Mouse (Mus musculus) intestine, postnatal 0 days (tissue): ENCODE measurements around the gene Lhx2. TPM values are rescaled to one million over a fixed set of nuclear protein-coding genes. Genes with fewer than 3 reads are reported as not detected.

ENCODE experiments used
- ATAC-seq: fragments of 200-750 bp; cut with Nextera tagmentation; 2 replicates; pipeline ENCODE4 v1.8.0; 2017; ENCODE audit warnings: mild to moderate bottlenecking, moderate TSS enrichment, moderate library complexity
- H3K27ac ChIP-seq: fragments of 300-500 bp; sonication (generic); 2 replicates; pipeline ENCODE4 v1.5.1; 2014; ENCODE audit warnings: mild to moderate bottlenecking, low read depth, low read length, moderate library complexity
- H3K27me3 ChIP-seq: fragments of 300-500 bp; sonication (generic); replicated peaks from 2 replicates; pipeline ENCODE4 v1.6.1; 2014; ENCODE audit warnings: low read length, mixed read lengths; ENCODE audit not compliant: control insufficient read depth, insufficient read depth
- H3K36me3 ChIP-seq: fragments of 300-500 bp; sonication (generic); 2 replicates; pipeline ENCODE4 v1.6.1; 2014; ENCODE audit warnings: mild to moderate bottlenecking, moderate library complexity; ENCODE audit not compliant: control insufficient read depth, insufficient read depth
- H3K4me1 ChIP-seq: fragments of 300-500 bp; sonication (generic); replicated peaks from 2 replicates; pipeline ENCODE4 v1.6.1; 2014; ENCODE audit warnings: antibody characterized with exemption, low read length, mixed read lengths; ENCODE audit not compliant: control insufficient read depth, insufficient read depth
- H3K4me2 ChIP-seq: fragments of 300-500 bp; sonication (generic); replicated peaks from 2 replicates; pipeline ENCODE4 v1.6.1; 2014; ENCODE audit warnings: low read depth, mild to moderate bottlenecking, moderate library complexity
- H3K4me3 ChIP-seq: fragments of 300-500 bp; sonication (generic); 2 replicates; pipeline ENCODE4 v1.5.1; 2014; ENCODE audit warnings: low read depth, low read length
- H3K9ac ChIP-seq: fragments of 300-500 bp; sonication (generic); 2 replicates; pipeline ENCODE4 v1.6.1; 2014; ENCODE audit warnings: mild to moderate bottlenecking, low read depth, low read length
- H3K9me3 ChIP-seq: fragments of 300-500 bp; sonication (generic); 2 replicates; pipeline ENCODE4 v1.6.1; 2016; ENCODE audit warnings: mixed run types; ENCODE audit not compliant: control insufficient read depth
- CTCF ChIP-seq: sonication (generic); IDR thresholded peaks from 2 replicates; pipeline ENCODE4 v1.5.1; 2016; ENCODE audit warnings: low read depth, mild to moderate bottlenecking, control low read depth, antibody characterized with exemption, moderate library complexity
- WGBS: fragments of 180-500 bp; shearing (Covaris S2); extraction: QIAGEN DNeasy Blood & Tissue Kit; methylation state at CpG from one replicate; pipeline ENCODE4 v1.1.7; 2014; 5-methylcytosine and 5-hydroxymethylcytosine counted together
- polyA plus RNA-seq: library from polyadenylated mRNA; unstranded; fragments of >200 nt; fragmentation: Nextera tagmentation; extraction: Ambion mirVana; gene quantifications from 2 replicates; pipeline ENCODE4 v1.2.1, GENCODE M21; 2015

The Lhx2 gene
- polyA plus RNA-seq, 1 experiment from 2014 or later = not detected

- Histone ChIP-seq H3K4me2 (no peak overlapping the region; the same call in 1 of the 2 replicates), H3K27me3 (peaks cover 93% of the 10 kb centered on the region), H3K36me3 (no peaks in the 10 kb centered on the region), H3K9ac (no peak overlapping the region), H3K4me1 (no peaks in the 10 kb centered on the region), H3K9me3 (no peaks in the 10 kb centered on the region), H3K4me3 (no peak overlapping the region), H3K27ac (no peak overlapping the region)
- TF ChIP-seq CTCF = no peak
- 0 out of 2 replicates have a peak, but pooled peaks have one; percentile 19 for ATAC-seq
- WGBS = 2% methylated on average over 33 of the region's 35 CpGs
Observed at GRCm38 (mm10) chr2:38357294-38358246, 18.5 kb downstream of the Lhx2 start.

GRCm38 (mm10) chr2:38358611-38359010 is 19.5 kb downstream of the Lhx2 start:
- Histone ChIP-seq H3K9ac (no peak overlapping the region), H3K4me2 (no peak overlapping the region), H3K27me3 (peaks cover 91% of the 10 kb centered on the region), H3K9me3 (no peaks in the 10 kb centered on the region), H3K4me3 (no peak overlapping the region), H3K4me1 (no peaks in the 10 kb centered on the region), H3K36me3 (no peaks in the 10 kb centered on the region), H3K27ac (no peak overlapping the region)
- no peak for ATAC-seq
- WGBS = 2% methylated on average over 3 of the region's 3 CpGs
- TF ChIP-seq CTCF = no peak

GRCm38 (mm10) chr2:38359186-38359585 is 20.1 kb downstream of the Lhx2 start:
- no peaks in the 10 kb centered on the region for H3K9me3 ChIP-seq
- 2% methylated on average over 10 of the region's 10 CpGs for WGBS
- no peak for TF ChIP-seq CTCF
- H3K36me3 ChIP-seq = no peaks in the 10 kb centered on the region
- no peak overlapping the region for H3K4me2 ChIP-seq
- H3K4me3 ChIP-seq = no peak overlapping the region
- H3K4me1 ChIP-seq = no peaks in the 10 kb centered on the region
- no peak for ATAC-seq
- H3K27ac ChIP-seq = no peak overlapping the region
- no peak overlapping the region for H3K9ac ChIP-seq
- H3K27me3 ChIP-seq = peaks cover 90% of the 10 kb centered on the region

DNA sequence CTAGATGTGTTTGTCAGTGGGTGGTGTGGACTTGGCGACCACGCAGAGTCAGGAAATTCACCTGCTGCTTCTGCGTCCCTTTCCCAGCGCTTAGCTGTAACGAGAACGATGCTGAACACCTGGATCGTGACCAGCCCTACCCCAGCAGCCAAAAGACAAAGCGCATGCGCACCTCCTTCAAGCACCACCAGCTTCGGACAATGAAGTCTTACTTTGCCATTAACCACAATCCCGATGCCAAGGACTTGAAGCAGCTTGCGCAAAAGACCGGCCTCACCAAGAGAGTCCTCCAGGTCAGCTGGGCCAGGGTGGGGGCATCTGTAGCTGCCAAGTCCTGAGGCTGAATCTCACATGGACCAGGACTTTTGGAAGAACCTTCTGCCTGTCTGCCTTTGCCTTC is 20.7 kb downstream of the Lhx2 start:
- Histone ChIP-seq H3K9ac (no peak overlapping the region), H3K27ac (no peak overlapping the region), H3K27me3 (peaks cover 91% of the 10 kb centered on the region), H3K9me3 (no peaks in the 10 kb centered on the region), H3K4me2 (no peak overlapping the region), H3K36me3 (no peaks in the 10 kb centered on the region), H3K4me3 (no peak overlapping the region), H3K4me1 (no peaks in the 10 kb centered on the region)
- no peak for TF ChIP-seq CTCF
- no peak for ATAC-seq
- WGBS = 5% methylated on average over 13 of the region's 13 CpGs

GRCm38 (mm10) chr2:38366222-38366621 is 27.1 kb downstream of the Lhx2 start:
- H3K36me3 ChIP-seq = no peaks in the 10 kb centered on the region
- WGBS = 42% methylated on average over 7 of the region's 7 CpGs
- H3K27ac ChIP-seq = no peak overlapping the region
- no peak for ATAC-seq
- H3K9me3 ChIP-seq = no peaks in the 10 kb centered on the region
- peaks cover 83% of the 10 kb centered on the region for H3K27me3 ChIP-seq
- no peak for TF ChIP-seq CTCF
- no peaks in the 10 kb centered on the region for H3K4me1 ChIP-seq
- H3K9ac ChIP-seq = no peak overlapping the region
- no peak overlapping the region for H3K4me3 ChIP-seq
- no peak overlapping the region for H3K4me2 ChIP-seq

- H3K27me3 ChIP-seq = peaks cover 75% of the 10 kb centered on the region
- no peaks in the 10 kb centered on the region for H3K4me1 ChIP-seq
- no peaks in the 10 kb centered on the region for H3K9me3 ChIP-seq
- WGBS = 6% methylated on average over 9 of the region's 9 CpGs
- no peak overlapping the region for H3K4me3 ChIP-seq
- no peak for ATAC-seq
- H3K36me3 ChIP-seq = no peaks in the 10 kb centered on the region
- no peak overlapping the region for H3K9ac ChIP-seq
- no peak overlapping the region for H3K27ac ChIP-seq
- 0 out of 2 replicates have a peak overlapping the region, but pooled peaks have one; percentile 2 for H3K4me2 ChIP-seq
- TF ChIP-seq CTCF = no peak
Observed at GRCm38 (mm10) chr2:38367023-38367422, 27.9 kb downstream of the Lhx2 start.
